Mouse (Mus musculus): Measurements from ENCODE around the gene Acot13.

DNA sequence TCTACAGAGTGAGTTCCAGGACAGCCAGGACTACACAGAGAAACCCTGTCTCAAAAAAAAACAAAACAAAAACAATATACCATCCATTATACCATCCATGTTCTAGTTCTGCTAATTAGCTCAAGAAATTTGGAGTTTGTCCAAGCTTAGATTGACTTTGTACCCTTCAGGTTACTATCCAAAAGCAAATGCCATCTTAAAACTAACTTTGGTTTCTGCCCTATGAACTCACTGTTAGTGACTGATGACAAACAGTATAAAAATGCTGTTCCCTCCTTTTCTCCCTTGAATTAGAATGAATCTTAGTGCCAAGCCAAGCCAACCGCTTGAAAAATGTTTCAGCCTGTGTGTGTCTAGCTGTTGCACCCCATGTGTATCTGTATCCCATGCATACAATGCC is 16.7 kb downstream of the Acot13 start:
- no peak for TF ChIP-seq CTCF (IDR thresholded peaks at IDR 0.05; ENCODE audit: control insufficient read depth, insufficient read depth, insufficient replicate concordance, low read depth, low read length)
- TF ChIP-seq POLR2A (IDR thresholded peaks at IDR 0.05; ENCODE audit: control insufficient read depth, low read depth, low read length): no peak
